Mouse (Mus musculus): ENCODE data around the gene Reps2.

DNA sequence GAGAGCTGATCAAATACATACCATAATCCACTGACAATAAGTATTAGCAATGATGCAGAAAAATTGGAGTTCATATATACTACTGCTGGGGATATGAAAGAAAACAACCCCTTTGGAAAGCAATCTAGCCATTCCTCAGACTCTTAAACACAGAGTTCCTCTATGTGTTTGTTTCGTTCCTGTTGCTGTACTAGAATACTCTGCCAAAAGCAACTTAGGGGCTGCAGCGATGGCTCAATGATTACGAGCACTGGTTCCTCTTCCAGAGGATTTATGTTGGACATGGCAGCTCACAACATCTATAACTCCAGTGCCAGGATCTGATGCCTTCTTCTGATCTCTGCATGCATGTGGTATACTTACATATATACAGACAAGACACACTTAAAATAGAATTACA lies 9.0 kb upstream of the Reps2 start:
- TF ChIP-seq CTCF (IDR thresholded peaks at IDR 0.05): no peak
- no peak for TF ChIP-seq EP300 (IDR thresholded peaks at IDR 0.05)

Measured in lung, postnatal 0 days (tissue).